Mouse (Mus musculus) liver, adult 2 months (tissue): ENCODE data around the gene Ccr9. TPM values are rescaled to one million over a fixed set of nuclear protein-coding genes. Genes with fewer than 3 reads are reported as not detected.

Source experiments
- DNase-seq: peaks from one replicate; pipeline ENCODE4 v3.0.0-alpha.2; 2011; ENCODE audit warnings: low read depth, low spot score; ENCODE audit errors: extremely low read depth
- H3K27ac ChIP-seq: fragments of 200-500 bp; replicated peaks from 2 replicates; pipeline ENCODE4 v1.5.1; 2012; ENCODE audit warnings: low read depth, mild to moderate bottlenecking, control low read depth, inconsistent platforms, low read length; ENCODE audit not compliant: insufficient read depth
- H3K27me3 ChIP-seq: fragments of 200-500 bp; 2 replicates; pipeline ENCODE4 v1.6.1; 2012; ENCODE audit warnings: mild to moderate bottlenecking, moderate library complexity, low read length, inconsistent platforms; ENCODE audit not compliant: control insufficient read depth, insufficient read depth
- H3K36me3 ChIP-seq: fragments of 200-500 bp; 2 replicates; pipeline ENCODE4 v1.6.1; 2012; ENCODE audit warnings: low read length, inconsistent platforms; ENCODE audit not compliant: control insufficient read depth, insufficient read depth
- H3K4me1 ChIP-seq: fragments of 200-500 bp; 2 replicates; pipeline ENCODE4 v1.6.1; 2011; ENCODE audit warnings: low read length; ENCODE audit not compliant: control insufficient read depth, insufficient read depth
- H3K4me3 ChIP-seq: fragments of 200-500 bp; 2 replicates; pipeline ENCODE4 v1.5.1; 2011; ENCODE audit warnings: low read depth, mild to moderate bottlenecking, control low read depth, low read length, moderate library complexity; ENCODE audit not compliant: insufficient read depth
- H3K79me2 ChIP-seq: fragments of 200-500 bp; 2 replicates; pipeline ENCODE4 v1.6.1; 2012; ENCODE audit warnings: inconsistent platforms, mild to moderate bottlenecking, low read length, moderate library complexity; ENCODE audit not compliant: control insufficient read depth, insufficient read depth
- H3K9ac ChIP-seq: fragments of 200-500 bp; 2 replicates; pipeline ENCODE4 v1.6.1; 2012; ENCODE audit warnings: low read depth, mild to moderate bottlenecking, control low read depth, inconsistent platforms, low read length
- CTCF ChIP-seq: fragments of 200-500 bp; IDR thresholded peaks from 2 replicates; pipeline ENCODE4 v1.5.1; 2011; ENCODE audit warnings: low read depth, low read length, control low read depth
- POLR2A ChIP-seq: fragments of 200-500 bp; IDR thresholded peaks from 2 replicates; pipeline ENCODE4 v1.6.1; 2011; ENCODE audit warnings: low read length, control low read depth; ENCODE audit not compliant: insufficient read depth; ENCODE audit errors: extremely low read depth
- WGBS: fragments of 180-500 bp; shearing (Covaris S2); methylation state at CpG from one replicate; pipeline ENCODE4 v1.1.7; 2018; 5-methylcytosine and 5-hydroxymethylcytosine counted together
- polyA plus RNA-seq: library from polyadenylated mRNA; depleted of rRNA; stranded (reverse); fragments of >200 nt; gene quantifications from 2 replicates; pipeline ENCODE4 v1.2.3, GENCODE M21; 2012
- total RNA-seq: library from RNA; depleted of rRNA; stranded (reverse); fragments of >200 nt; gene quantifications from 2 replicates; pipeline ENCODE4 v1.2.3, GENCODE M21; 2014

The Ccr9 gene
- total and polyA plus RNA-seq, 2 experiments: 0.18 to 0.21 TPM

DNA sequence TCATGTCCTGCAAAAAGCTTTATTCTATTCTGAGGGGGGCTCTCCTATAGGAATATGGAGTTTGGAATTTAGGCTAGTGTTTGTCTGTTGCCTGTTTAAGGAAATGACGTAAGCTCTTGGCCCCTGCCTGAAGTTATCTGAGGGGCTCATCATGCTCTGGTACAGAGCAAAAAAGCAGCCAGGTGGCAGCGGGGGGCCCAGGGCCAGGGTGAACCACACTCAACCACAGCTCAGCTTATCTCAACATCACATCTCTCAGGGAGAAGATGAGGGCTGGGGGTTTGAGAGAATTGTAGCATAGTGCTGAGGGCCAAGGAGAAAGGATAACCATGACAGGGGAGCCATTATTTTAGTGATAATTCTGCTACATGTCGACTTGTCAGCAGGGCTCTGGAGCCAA is 78.5 kb downstream of the Ccr9 start:
- no peaks in the 10 kb centered on the region for H3K36me3 ChIP-seq
- H3K79me2 ChIP-seq: no peaks in the 10 kb centered on the region
- no peak overlapping the region for H3K4me3 ChIP-seq
- no peak overlapping the region for H3K27ac ChIP-seq
- WGBS: 78% methylated on average over 3 of the region's 3 CpGs
- DNase-seq: no peak
- no peaks in the 10 kb centered on the region for H3K4me1 ChIP-seq
- no peaks in the 10 kb centered on the region for H3K27me3 ChIP-seq
- TF ChIP-seq CTCF (no peak), POLR2A (no peak)
- H3K9ac ChIP-seq: no peak overlapping the region

DNA sequence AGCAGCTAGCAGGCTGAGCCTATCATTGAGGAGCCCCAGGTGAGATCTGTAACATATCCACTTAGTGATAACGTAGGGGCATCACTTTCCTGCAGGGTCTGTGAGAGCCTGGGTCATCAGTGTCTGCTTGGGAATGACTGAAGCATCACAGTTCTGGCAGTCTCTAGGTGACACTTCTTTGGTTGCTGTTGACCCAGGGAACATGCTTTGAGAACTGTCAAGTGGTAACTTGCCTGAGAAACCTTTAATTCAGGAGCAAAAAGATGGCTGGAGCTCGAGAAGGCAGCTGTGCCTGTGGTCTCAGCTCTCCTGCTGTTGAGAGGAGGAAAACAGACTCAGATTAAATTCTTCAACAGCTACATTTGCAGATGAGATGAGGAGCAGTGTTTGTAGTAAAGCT is 79.1 kb downstream of the Ccr9 start:
- WGBS: 67% methylated on average over 2 of the region's 2 CpGs
- no peak for DNase-seq
- Histone ChIP-seq H3K27me3 (no peaks in the 10 kb centered on the region), H3K36me3 (no peaks in the 10 kb centered on the region), H3K27ac (no peak overlapping the region), H3K4me3 (no peak overlapping the region), H3K79me2 (no peaks in the 10 kb centered on the region), H3K4me1 (no peaks in the 10 kb centered on the region), H3K9ac (no peak overlapping the region)
- TF ChIP-seq CTCF (no peak), POLR2A (no peak)

- TF ChIP-seq CTCF: no peak
- TF ChIP-seq POLR2A: no peak
- no peak overlapping the region for H3K27ac ChIP-seq
Observed at GRCm38 (mm10) chr9:123758156-123758555, 79.9 kb downstream of the Ccr9 start.

GRCm38 (mm10) chr9:123758645-123759044 is 80.4 kb downstream of the Ccr9 start:
- no peak overlapping the region for H3K9ac ChIP-seq
- no peak for DNase-seq
- WGBS: 77% methylated on average over 4 of the region's 4 CpGs
- no peaks in the 10 kb centered on the region for H3K27me3 ChIP-seq
- H3K36me3 ChIP-seq: no peaks in the 10 kb centered on the region
- H3K4me1 ChIP-seq: no peaks in the 10 kb centered on the region
- H3K4me3 ChIP-seq: no peak overlapping the region
- H3K79me2 ChIP-seq: no peaks in the 10 kb centered on the region
- no peak for TF ChIP-seq CTCF
- TF ChIP-seq POLR2A: no peak
- H3K27ac ChIP-seq: no peak overlapping the region

More at GRCm38 (mm10) chr9:123758156-123758555, 79.9 kb downstream of the Ccr9 start:
- no peaks in the 10 kb centered on the region for H3K4me1 ChIP-seq
- H3K4me3 ChIP-seq: no peak overlapping the region
- 82% methylated on average over 1 of the region's 1 CpGs for WGBS
- no peaks in the 10 kb centered on the region for H3K79me2 ChIP-seq
- no peak for DNase-seq
- no peak overlapping the region for H3K9ac ChIP-seq
- no peaks in the 10 kb centered on the region for H3K36me3 ChIP-seq
- H3K27me3 ChIP-seq: no peaks in the 10 kb centered on the region

- no peak for DNase-seq
- no peak for TF ChIP-seq CTCF
- TF ChIP-seq POLR2A: no peak
- Histone ChIP-seq H3K79me2 (no peaks in the 10 kb centered on the region), H3K9ac (no peak overlapping the region), H3K27me3 (no peaks in the 10 kb centered on the region), H3K4me3 (no peak overlapping the region), H3K4me1 (no peaks in the 10 kb centered on the region), H3K27ac (no peak overlapping the region), H3K36me3 (no peaks in the 10 kb centered on the region)
- WGBS: 86% methylated on average over 3 of the region's 3 CpGs
Observed at GRCm38 (mm10) chr9:123760806-123761205, 82.6 kb downstream of the Ccr9 start.

GRCm38 (mm10) chr9:123762886-123763285 is 84.6 kb downstream of the Ccr9 start:
- TF ChIP-seq CTCF (no peak), POLR2A (no peak)
- no peaks in the 10 kb centered on the region for H3K36me3 ChIP-seq
- no peaks in the 10 kb centered on the region for H3K27me3 ChIP-seq
- H3K79me2 ChIP-seq: no peaks in the 10 kb centered on the region
- H3K27ac ChIP-seq: no peak overlapping the region
- no peaks in the 10 kb centered on the region for H3K4me1 ChIP-seq
- no peak overlapping the region for H3K4me3 ChIP-seq
- no peak for DNase-seq
- 89% methylated on average over 4 of the region's 4 CpGs for WGBS
- no peak overlapping the region for H3K9ac ChIP-seq
